Mouse (Mus musculus): ENCODE measurements around the gene Gm21903.
"Not testable (repeated sequence)": the region's sequence is repeated elsewhere in the genome, so short reads cannot be mapped to it uniquely, and the experiment has no call there.

Gene Gm21903

DNA sequence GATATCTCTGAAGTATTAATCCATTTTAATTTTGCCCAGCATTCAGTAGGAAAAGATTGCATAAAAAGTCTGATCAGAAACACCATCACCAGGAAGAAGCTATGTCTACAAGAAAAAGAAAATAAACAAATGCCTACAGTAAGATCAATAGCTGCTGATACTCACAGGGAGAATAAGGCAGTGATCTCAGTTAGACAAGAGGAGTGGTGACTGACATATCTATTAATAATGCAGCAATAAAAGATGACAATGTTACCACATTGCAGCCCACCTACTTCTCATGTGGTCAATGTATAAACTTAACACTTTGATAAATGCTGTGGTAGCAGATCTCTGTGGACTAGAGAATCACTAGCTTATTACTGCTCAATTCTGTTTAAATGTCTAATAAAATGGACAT is at the start of gene Gm21903:
Gene Gm21903 (minus strand): TSS at position 101 of the 400 bp plus-strand sequence.
- DNase-seq (ENCODE audit: low read depth), result no peak

- no peak for DNase-seq (ENCODE audit: low read depth)
Observed at GRCm38 (mm10) chr17:39076937-39077336, 33.8 kb upstream of the Gm21903 start, which contains the start of gene Esp23. TSS of gene Esp23 (minus strand) at chr17:39077037.

GRCm38 (mm10) chr17:39063641-39064040 is 20.5 kb upstream of the Gm21903 start:
- DNase-seq (ENCODE audit: low read depth), result no peak

GRCm38 (mm10) chr17:39036395-39036794 is 6.7 kb downstream of the Gm21903 start, which contains the start of gene Esp24:
TSS of gene Esp24 (plus strand) at chr17:39036695.
- DNase-seq (ENCODE audit: low read depth), result not testable (repeated sequence)

GRCm38 (mm10) chr17:39017184-39017583 is 26.0 kb downstream of the Gm21903 start:
- DNase-seq (ENCODE audit: low read depth), result no peak

GRCm38 (mm10) chr17:39010675-39011638 is 32.2 kb downstream of the Gm21903 start:
- no peak for DNase-seq (ENCODE audit: low read depth)

GRCm38 (mm10) chr17:39009846-39010245 is 33.3 kb downstream of the Gm21903 start:
- no peak for DNase-seq (ENCODE audit: low read depth)

Data from c-Kit-positive CD71-negative TER-119-negative erythroid progenitor cells, embryonic 14.5 days (primary cell).